Mouse (Mus musculus) liver, embryonic 15.5 days (tissue): ENCODE measurements around the gene Ccser1. TPM values are rescaled to one million over a fixed set of nuclear protein-coding genes. Genes with fewer than 3 reads are reported as not detected.

Experiments used
- ATAC-seq: fragments of 200-750 bp; cut with Nextera tagmentation; 2 replicates; pipeline ENCODE4 v1.8.0; 2017; ENCODE audit warnings: moderate number of reproducible peaks, mild to moderate bottlenecking, moderate library complexity; ENCODE audit not compliant: insufficient read depth
- H3K27ac ChIP-seq: fragments of 300-500 bp; sonication (generic); replicated peaks from 2 replicates; pipeline ENCODE4 v1.5.1; 2015; ENCODE audit warnings: mild to moderate bottlenecking, inconsistent platforms
- H3K27me3 ChIP-seq: fragments of 300-500 bp; sonication (generic); 2 replicates; pipeline ENCODE4 v1.6.1; 2015; ENCODE audit warnings: mild to moderate bottlenecking, inconsistent platforms
- H3K36me3 ChIP-seq: fragments of 300-500 bp; sonication (generic); replicated peaks from 2 replicates; pipeline ENCODE4 v1.6.1; 2015; ENCODE audit warnings: moderate library complexity, mild to moderate bottlenecking, inconsistent platforms
- H3K4me1 ChIP-seq: fragments of 300-500 bp; sonication (generic); replicated peaks from 2 replicates; pipeline ENCODE4 v1.6.1; 2015; ENCODE audit warnings: inconsistent platforms
- H3K4me2 ChIP-seq: fragments of 300-500 bp; sonication (generic); 2 replicates; pipeline ENCODE4 v1.6.1; 2015; ENCODE audit warnings: moderate library complexity, mild to moderate bottlenecking, inconsistent platforms
- H3K4me3 ChIP-seq: fragments of 300-500 bp; sonication (generic); replicated peaks from 2 replicates; pipeline ENCODE4 v1.5.1; 2015; ENCODE audit warnings: mild to moderate bottlenecking, inconsistent platforms
- H3K9ac ChIP-seq: fragments of 300-500 bp; sonication (generic); 2 replicates; pipeline ENCODE4 v1.6.1; 2015; ENCODE audit warnings: moderate library complexity, mild to moderate bottlenecking, inconsistent platforms
- H3K9me3 ChIP-seq: fragments of 300-500 bp; sonication (generic); replicated peaks from 2 replicates; pipeline ENCODE4 v1.6.1; 2016; ENCODE audit warnings: inconsistent platforms
- WGBS: fragments of 180-500 bp; shearing (Covaris S2); methylation state at CpG from one replicate; pipeline ENCODE4 v1.1.7; 2015; ENCODE audit warnings: mixed read lengths; ENCODE audit not compliant: insufficient replicate concordance; 5-methylcytosine and 5-hydroxymethylcytosine counted together
- polyA plus RNA-seq: library from polyadenylated mRNA; unstranded; fragments of >200 nt; fragmentation: Nextera tagmentation; extraction: Ambion mirVana; gene quantifications from 2 replicates; pipeline ENCODE4 v1.2.1, GENCODE M21; 2015

Gene Ccser1
- polyA plus RNA-seq, 1 experiment from 2014 or later: 0.23 TPM

- no peaks in the 10 kb centered on the region for H3K36me3 ChIP-seq
- no peak for ATAC-seq
Observed at GRCm38 (mm10) chr6:61296188-61297037, 116.3 kb downstream of the Ccser1 start.

GRCm38 (mm10) chr6:61300441-61300840, 120.3 kb downstream of the Ccser1 start:
- no peaks in the 10 kb centered on the region for H3K36me3 ChIP-seq
- no peak overlapping the region for H3K4me3 ChIP-seq
- H3K4me1 ChIP-seq: no peaks in the 10 kb centered on the region
- 61% methylated on average over 4 of the region's 4 CpGs for WGBS
- H3K9me3 ChIP-seq: no peaks in the 10 kb centered on the region
- no peak for ATAC-seq
- H3K4me2 ChIP-seq: no peak overlapping the region
- H3K27me3 ChIP-seq: no peaks in the 10 kb centered on the region
- no peak overlapping the region for H3K27ac ChIP-seq
- no peak overlapping the region for H3K9ac ChIP-seq

More at GRCm38 (mm10) chr6:61296188-61297037, 116.3 kb downstream of the Ccser1 start:
- H3K9me3 ChIP-seq: no peaks in the 10 kb centered on the region
- 68% methylated on average over 6 of the region's 6 CpGs for WGBS
- H3K9ac ChIP-seq: no peak overlapping the region
- H3K4me1 ChIP-seq: no peaks in the 10 kb centered on the region
- H3K4me2 ChIP-seq: no peak overlapping the region
- no peak overlapping the region for H3K4me3 ChIP-seq
- H3K27me3 ChIP-seq: no peaks in the 10 kb centered on the region
- no peak overlapping the region for H3K27ac ChIP-seq

GRCm38 (mm10) chr6:61300975-61301374, 120.9 kb downstream of the Ccser1 start:
- H3K27me3 ChIP-seq: no peaks in the 10 kb centered on the region
- ATAC-seq: no peak
- no peaks in the 10 kb centered on the region for H3K4me1 ChIP-seq
- no peak overlapping the region for H3K27ac ChIP-seq
- no peak overlapping the region for H3K4me2 ChIP-seq
- H3K36me3 ChIP-seq: no peaks in the 10 kb centered on the region
- 51% methylated on average over 7 of the region's 7 CpGs for WGBS
- H3K9ac ChIP-seq: no peak overlapping the region
- no peaks in the 10 kb centered on the region for H3K9me3 ChIP-seq
- H3K4me3 ChIP-seq: no peak overlapping the region

- no peak for ATAC-seq
- H3K4me2 ChIP-seq: no peak overlapping the region
- no peaks in the 10 kb centered on the region for H3K36me3 ChIP-seq
- no peak overlapping the region for H3K4me3 ChIP-seq
- 14% methylated on average over 2 of the region's 2 CpGs for WGBS
- H3K27me3 ChIP-seq: no peaks in the 10 kb centered on the region
- H3K9me3 ChIP-seq: no peaks in the 10 kb centered on the region
- H3K9ac ChIP-seq: no peak overlapping the region
- H3K27ac ChIP-seq: no peak overlapping the region
- H3K4me1 ChIP-seq: no peaks in the 10 kb centered on the region
Observed at GRCm38 (mm10) chr6:61301631-61302030, 121.5 kb downstream of the Ccser1 start.

- WGBS: 61% methylated on average over 18 of the region's 18 CpGs
- Histone ChIP-seq H3K27ac (no peak overlapping the region), H3K4me2 (no peak overlapping the region), H3K9ac (no peak overlapping the region), H3K27me3 (no peaks in the 10 kb centered on the region), H3K9me3 (no peaks in the 10 kb centered on the region), H3K4me1 (no peaks in the 10 kb centered on the region), H3K4me3 (no peak overlapping the region), H3K36me3 (no peaks in the 10 kb centered on the region)
- ATAC-seq: no peak
Observed at GRCm38 (mm10) chr6:61311324-61312091, 131.4 kb downstream of the Ccser1 start.

- Histone ChIP-seq H3K9ac (no peak overlapping the region), H3K36me3 (no peaks in the 10 kb centered on the region), H3K4me3 (no peak overlapping the region), H3K4me1 (no peaks in the 10 kb centered on the region), H3K27ac (no peak overlapping the region), H3K4me2 (no peak overlapping the region), H3K27me3 (no peaks in the 10 kb centered on the region), H3K9me3 (no peaks in the 10 kb centered on the region)
- ATAC-seq: no peak
- WGBS: 17% methylated on average over 6 of the region's 6 CpGs
Observed at GRCm38 (mm10) chr6:61315884-61316601, 135.9 kb downstream of the Ccser1 start.

GRCm38 (mm10) chr6:61320842-61321241, 140.7 kb downstream of the Ccser1 start:
- no peak for ATAC-seq
- no peak overlapping the region for H3K9ac ChIP-seq
- H3K4me3 ChIP-seq: no peak overlapping the region
- no peaks in the 10 kb centered on the region for H3K27me3 ChIP-seq
- H3K9me3 ChIP-seq: no peaks in the 10 kb centered on the region
- no peak overlapping the region for H3K4me2 ChIP-seq
- no peaks in the 10 kb centered on the region for H3K36me3 ChIP-seq
- WGBS: 62% methylated on average over 4 of the region's 4 CpGs
- H3K4me1 ChIP-seq: no peaks in the 10 kb centered on the region
- H3K27ac ChIP-seq: no peak overlapping the region

- ATAC-seq: no peak
- no peaks in the 10 kb centered on the region for H3K4me1 ChIP-seq
- H3K4me2 ChIP-seq: no peak overlapping the region
- no peaks in the 10 kb centered on the region for H3K36me3 ChIP-seq
- 63% methylated on average over 6 of the region's 6 CpGs for WGBS
- H3K27ac ChIP-seq: no peak overlapping the region
- H3K4me3 ChIP-seq: no peak overlapping the region
- no peaks in the 10 kb centered on the region for H3K9me3 ChIP-seq
- no peak overlapping the region for H3K9ac ChIP-seq
- H3K27me3 ChIP-seq: no peaks in the 10 kb centered on the region
Observed at GRCm38 (mm10) chr6:61322328-61322727, 142.2 kb downstream of the Ccser1 start.

GRCm38 (mm10) chr6:61326131-61326530, 146.0 kb downstream of the Ccser1 start:
- Histone ChIP-seq H3K4me3 (no peak overlapping the region), H3K9me3 (no peaks in the 10 kb centered on the region), H3K4me1 (no peaks in the 10 kb centered on the region), H3K4me2 (no peak overlapping the region), H3K27me3 (no peaks in the 10 kb centered on the region), H3K27ac (no peak overlapping the region), H3K9ac (no peak overlapping the region), H3K36me3 (no peaks in the 10 kb centered on the region)
- no peak for ATAC-seq
- WGBS: 51% methylated on average over 2 of the region's 2 CpGs

- Histone ChIP-seq H3K9me3 (no peaks in the 10 kb centered on the region), H3K4me2 (no peak overlapping the region), H3K4me3 (no peak overlapping the region), H3K27me3 (no peaks in the 10 kb centered on the region), H3K9ac (no peak overlapping the region), H3K27ac (no peak overlapping the region), H3K4me1 (no peaks in the 10 kb centered on the region), H3K36me3 (no peaks in the 10 kb centered on the region)
- ATAC-seq: no peak
Observed at GRCm38 (mm10) chr6:61328981-61329380, 148.9 kb downstream of the Ccser1 start.
